Mouse (Mus musculus) E14TG2a.4 (cell line): ENCODE results near the gene Tmem191c.
"Not testable (repeated sequence)": the region's sequence is repeated elsewhere in the genome, so short reads cannot be mapped to it uniquely, and the experiment has no call there.

Experiments used
- H3K27me3 ChIP-seq: 2 replicates; pipeline ENCODE4 v1.6.1; 2014; ENCODE audit warnings: low read length, control low read depth; ENCODE audit not compliant: insufficient read depth
- H3K36me3 ChIP-seq: 2 replicates; pipeline ENCODE4 v1.6.1; 2014; ENCODE audit warnings: low read length, control low read depth; ENCODE audit not compliant: insufficient read depth
- H3K4me1 ChIP-seq: replicated peaks from 2 replicates; pipeline ENCODE4 v1.6.1; 2014; ENCODE audit warnings: low read depth, low read length, control low read depth
- H3K4me3 ChIP-seq: replicated peaks from 2 replicates; pipeline ENCODE4 v1.5.1; 2014; ENCODE audit warnings: mild to moderate bottlenecking, low read length
- H3K9me3 ChIP-seq: 2 replicates; pipeline ENCODE4 v1.6.1; 2014; ENCODE audit warnings: low read length, control low read depth
- CTCF ChIP-seq: conservative IDR thresholded peaks from 2 replicates; pipeline ENCODE4 v1.5.1; 2014; ENCODE audit warnings: low read length
- NANOG ChIP-seq: IDR thresholded peaks from 2 replicates; pipeline ENCODE4 v1.6.1; 2014; ENCODE audit warnings: borderline replicate concordance, low read length, mixed read lengths
- POU5F1 ChIP-seq: IDR thresholded peaks from 2 replicates; pipeline ENCODE4 v1.6.1; 2014; ENCODE audit warnings: low read length, borderline replicate concordance

The Tmem191c gene

GRCm38 (mm10) chr16:17275721-17276120 is at the start of gene Tmem191c:
Tmem191c (plus strand) TSS chr16:17276077.
- no peaks in the 10 kb centered on the region for H3K9me3 ChIP-seq
- H3K4me3 ChIP-seq = peak within 1 kb of the TSS; percentile 88
- H3K27me3 ChIP-seq = peaks cover 20% of the 10 kb centered on the region
- TF ChIP-seq CTCF = no peak
- peak; percentile 55; the same call in 1 of the 2 replicates for TF ChIP-seq NANOG
- TF ChIP-seq POU5F1 = no peak
- H3K4me1 ChIP-seq = peaks cover 53% of the 10 kb centered on the region
- H3K36me3 ChIP-seq = peaks cover 23% of the 10 kb centered on the region

GRCm38 (mm10) chr16:17226496-17226895 is 49.4 kb upstream of the Tmem191c start:
- Histone ChIP-seq H3K4me1 (peaks cover 22% of the 10 kb centered on the region), H3K27me3 (peaks cover 2% of the 10 kb centered on the region; the same call in 1 of the 2 replicates), H3K36me3 (no peaks in the 10 kb centered on the region), H3K4me3 (no peak overlapping the region), H3K9me3 (no peaks in the 10 kb centered on the region)
- TF ChIP-seq POU5F1 (no peak), NANOG (no peak), CTCF (no peak)

GRCm38 (mm10) chr16:17231523-17231922 is 44.4 kb upstream of the Tmem191c start:
- peaks cover 30% of the 10 kb centered on the region for H3K4me1 ChIP-seq
- not testable (repeated sequence) for H3K4me3 ChIP-seq, H3K27me3 ChIP-seq, H3K36me3 ChIP-seq, H3K9me3 ChIP-seq

- TF ChIP-seq NANOG (no peak), CTCF (no peak), POU5F1 (no peak)
- no peaks in the 10 kb centered on the region for H3K9me3 ChIP-seq
- peak within 1 kb of the TSS; percentile 97 for H3K4me3 ChIP-seq
- peaks cover 45% of the 10 kb centered on the region for H3K4me1 ChIP-seq
- peaks cover 20% of the 10 kb centered on the region for H3K36me3 ChIP-seq
- H3K27me3 ChIP-seq = peaks cover 2% of the 10 kb centered on the region; the same call in 1 of the 2 replicates
Observed at GRCm38 (mm10) chr16:17232794-17233701, 42.8 kb upstream of the Tmem191c start, which contains the start of gene Hic2. Hic2 (plus strand) TSS chr16:17233572.

GRCm38 (mm10) chr16:17233702-17234498 is 42.0 kb upstream of the Tmem191c start:
- H3K9me3 ChIP-seq = no peaks in the 10 kb centered on the region
- TF ChIP-seq NANOG (no peak; the same call in 1 of the 2 replicates), CTCF (no peak), POU5F1 (no peak)
- H3K4me1 ChIP-seq = peaks cover 53% of the 10 kb centered on the region
- H3K4me3 ChIP-seq = peak overlapping the region; percentile 97
- H3K27me3 ChIP-seq = peaks cover 2% of the 10 kb centered on the region; the same call in 1 of the 2 replicates
- peaks cover 29% of the 10 kb centered on the region for H3K36me3 ChIP-seq

GRCm38 (mm10) chr16:17234499-17234895 is 41.4 kb upstream of the Tmem191c start:
- no peak for TF ChIP-seq NANOG
- H3K4me3 ChIP-seq = peak overlapping the region; percentile 97
- H3K27me3 ChIP-seq = peaks cover 2% of the 10 kb centered on the region; the same call in 1 of the 2 replicates
- H3K4me1 ChIP-seq = peaks cover 59% of the 10 kb centered on the region
- H3K9me3 ChIP-seq = no peaks in the 10 kb centered on the region
- peaks cover 31% of the 10 kb centered on the region for H3K36me3 ChIP-seq

- no peaks in the 10 kb centered on the region for H3K9me3 ChIP-seq
- peaks cover 65% of the 10 kb centered on the region for H3K4me1 ChIP-seq
- H3K4me3 ChIP-seq = peak overlapping the region; percentile 97
- no peaks in the 10 kb centered on the region for H3K27me3 ChIP-seq
- H3K36me3 ChIP-seq = peaks cover 37% of the 10 kb centered on the region
- TF ChIP-seq CTCF (no peak), POU5F1 (no peak), NANOG (no peak)
Observed at GRCm38 (mm10) chr16:17234916-17235665, 40.8 kb upstream of the Tmem191c start.

GRCm38 (mm10) chr16:17237634-17238033 is 38.2 kb upstream of the Tmem191c start:
- no peak for TF ChIP-seq POU5F1
- no peak for TF ChIP-seq CTCF
- no peak for TF ChIP-seq NANOG
- Histone ChIP-seq H3K9me3 (no peaks in the 10 kb centered on the region), H3K36me3 (peaks cover 38% of the 10 kb centered on the region), H3K27me3 (no peaks in the 10 kb centered on the region), H3K4me3 (no peak overlapping the region), H3K4me1 (peaks cover 83% of the 10 kb centered on the region)
